Mouse (Mus musculus) testis, postnatal 14 days (tissue): ENCODE results near the gene Fancc.
"Not testable (repeated sequence)": the region's sequence is repeated elsewhere in the genome, so short reads cannot be mapped to it uniquely, and the experiment has no call there.

Source experiments
- DNase-seq: peaks from one replicate; pipeline ENCODE4 v3.0.0; 2021; ENCODE audit warnings: low spot score

Gene Fancc

GRCm38 (mm10) chr13:63515542-63515941 lies 18.5 kb upstream of the Fancc start:
- no peak for DNase-seq

DNA sequence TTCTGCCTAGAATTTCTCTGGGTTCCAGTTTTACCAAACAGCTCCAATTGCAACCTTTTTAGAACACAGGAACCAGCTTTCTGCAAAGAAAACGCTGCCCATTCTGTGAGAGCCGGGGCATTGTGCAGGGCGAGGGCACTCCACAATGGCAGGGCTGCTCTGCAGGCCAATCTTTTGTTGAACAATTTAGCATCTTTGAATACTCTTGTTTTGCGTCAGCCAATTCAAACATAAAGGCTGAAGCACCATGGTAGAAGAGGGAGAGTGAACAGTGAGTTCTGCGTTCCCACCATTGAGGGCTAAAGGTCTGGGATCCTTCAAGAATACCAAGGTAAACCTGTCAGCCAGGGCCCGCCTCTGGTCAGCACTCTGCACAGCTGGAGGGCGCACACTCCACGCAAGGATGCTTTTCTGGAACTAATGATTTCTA lies 17.9 kb upstream of the Fancc start:
- DNase-seq = no peak

- no peak for DNase-seq
Observed at GRCm38 (mm10) chr13:63513374-63514098, 16.5 kb upstream of the Fancc start.

DNA sequence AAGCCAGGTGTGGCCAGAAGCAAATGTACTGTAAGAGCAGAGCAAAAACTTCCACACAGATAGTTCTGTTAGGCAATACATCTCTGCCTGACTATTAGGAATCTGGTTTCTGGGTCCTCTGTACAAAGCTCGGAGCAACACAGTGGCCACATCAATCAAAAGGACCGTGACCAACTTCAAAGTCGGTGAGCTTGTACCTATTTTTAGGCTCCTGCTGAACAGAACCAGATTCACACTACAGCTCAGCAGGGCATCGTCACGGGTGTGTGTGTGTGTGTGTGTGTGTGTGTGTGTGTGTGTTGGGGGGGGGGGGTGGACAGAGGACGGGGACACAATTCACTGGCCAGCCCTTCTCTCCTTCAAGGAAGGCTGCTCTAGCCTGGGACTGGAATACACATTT lies 15.3 kb upstream of the Fancc start:
- no peak for DNase-seq

- DNase-seq = no peak
Observed at GRCm38 (mm10) chr13:63507821-63508220, 10.7 kb upstream of the Fancc start.

DNA sequence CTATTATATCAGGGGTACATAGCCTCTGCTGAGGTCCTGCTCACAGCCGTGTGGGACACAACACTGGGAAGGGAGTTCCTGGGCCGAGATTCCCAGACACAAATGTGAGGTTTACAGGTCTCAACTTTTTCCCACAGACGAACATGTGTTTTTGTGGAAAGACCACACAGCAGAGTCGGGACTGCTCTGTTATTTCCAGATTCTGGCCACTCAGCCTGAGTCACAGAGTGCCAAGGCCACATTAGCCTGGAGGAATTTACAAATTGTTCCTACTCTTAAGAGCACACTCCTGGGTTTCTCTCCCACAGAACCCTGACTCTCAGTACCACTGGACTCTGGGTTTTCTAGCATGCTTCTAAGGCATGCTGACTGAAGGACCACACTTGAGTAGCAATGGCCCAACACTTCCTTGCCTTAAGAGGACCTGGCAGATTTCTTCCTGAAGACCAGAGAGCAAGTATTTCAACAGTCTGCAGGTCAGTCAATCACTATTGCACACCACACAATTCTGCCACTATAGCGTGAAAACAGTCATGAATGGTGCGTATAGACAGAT lies 10.0 kb upstream of the Fancc start:
- no peak for DNase-seq

DNA sequence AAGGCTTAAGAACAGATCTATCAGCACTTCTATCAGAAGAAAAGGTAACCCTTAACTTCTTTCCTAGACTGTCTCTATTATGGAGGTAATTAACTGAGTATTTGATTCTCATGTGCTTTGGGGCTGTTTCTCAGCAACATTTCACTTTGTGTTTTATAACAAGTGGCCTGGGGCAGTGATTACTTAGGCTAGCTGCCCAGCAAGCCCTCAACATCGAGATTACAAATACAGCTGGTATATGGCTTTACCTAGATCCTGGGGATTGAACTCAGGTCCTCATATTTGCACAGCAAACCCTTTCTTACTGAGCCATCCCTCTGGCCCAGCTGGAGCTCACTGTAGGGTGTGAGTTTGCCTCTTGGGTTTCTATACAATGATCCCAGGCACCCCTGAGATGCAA lies 9.3 kb upstream of the Fancc start:
- DNase-seq = no peak

DNA sequence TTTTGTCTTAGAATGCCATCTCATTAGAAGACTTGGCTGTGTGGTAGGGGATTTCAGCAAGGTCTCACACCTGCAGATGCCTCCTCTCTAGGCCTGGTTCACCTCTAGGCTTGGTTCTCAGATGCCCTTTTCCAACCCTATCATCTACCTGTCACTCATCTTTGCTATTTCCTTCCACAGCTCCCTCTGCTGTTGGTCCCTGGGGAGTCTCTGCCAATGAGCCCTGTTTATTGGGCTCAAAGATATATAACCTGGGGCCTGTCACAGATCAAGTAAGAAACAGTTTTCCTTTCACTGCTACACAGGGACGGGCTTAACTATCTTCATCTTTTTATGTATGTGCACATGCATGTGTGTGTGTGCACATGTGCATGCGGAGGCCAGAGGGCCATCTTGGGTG lies 5.3 kb upstream of the Fancc start:
- no peak for DNase-seq

DNA sequence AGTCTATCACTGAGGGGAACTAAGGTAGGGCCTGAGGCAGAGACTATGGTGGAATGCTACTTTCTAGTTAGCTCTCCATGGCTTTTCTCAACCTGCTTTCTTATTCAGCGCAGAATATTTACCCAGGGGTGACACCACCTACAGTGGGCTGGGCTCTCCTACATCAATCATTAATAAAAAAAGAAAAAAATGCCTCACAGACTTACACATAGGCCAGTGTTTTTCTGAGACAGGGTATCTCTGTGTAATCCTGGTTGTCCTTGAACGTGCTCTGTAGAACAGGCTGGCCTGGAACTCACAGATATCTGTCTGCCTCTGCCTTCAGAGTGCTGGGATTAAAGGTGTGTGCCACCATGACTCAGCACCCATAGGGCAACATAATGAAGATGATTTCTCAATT lies 2.4 kb upstream of the Fancc start:
- no peak for DNase-seq

- no peak for DNase-seq
Observed at GRCm38 (mm10) chr13:63487707-63488042, 9.4 kb downstream of the Fancc start.

GRCm38 (mm10) chr13:63486791-63487706 lies 10.0 kb downstream of the Fancc start:
- DNase-seq = no peak

- no peak for DNase-seq
Observed at GRCm38 (mm10) chr13:63475356-63475755, 21.7 kb downstream of the Fancc start.

DNA sequence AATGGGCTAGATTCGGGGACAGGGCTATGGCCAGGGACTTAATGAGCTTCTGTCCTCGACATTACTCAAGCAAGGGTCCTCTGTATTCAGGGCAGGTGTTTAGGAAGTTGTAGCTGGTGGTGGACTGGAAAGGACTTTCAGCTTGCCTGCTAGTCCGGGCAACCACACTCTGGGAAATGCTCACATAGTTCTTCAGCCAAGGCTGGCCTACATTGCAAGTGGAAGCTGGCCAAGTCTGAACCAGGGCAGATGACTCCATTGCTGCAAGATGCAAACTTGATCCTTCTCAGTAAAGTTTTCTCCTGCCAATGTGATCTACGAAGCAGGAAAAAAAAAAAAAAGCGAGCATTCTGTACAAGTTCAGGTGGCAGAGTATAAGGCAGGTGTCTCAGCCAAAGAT lies 44.2 kb downstream of the Fancc start:
- no peak for DNase-seq

DNA sequence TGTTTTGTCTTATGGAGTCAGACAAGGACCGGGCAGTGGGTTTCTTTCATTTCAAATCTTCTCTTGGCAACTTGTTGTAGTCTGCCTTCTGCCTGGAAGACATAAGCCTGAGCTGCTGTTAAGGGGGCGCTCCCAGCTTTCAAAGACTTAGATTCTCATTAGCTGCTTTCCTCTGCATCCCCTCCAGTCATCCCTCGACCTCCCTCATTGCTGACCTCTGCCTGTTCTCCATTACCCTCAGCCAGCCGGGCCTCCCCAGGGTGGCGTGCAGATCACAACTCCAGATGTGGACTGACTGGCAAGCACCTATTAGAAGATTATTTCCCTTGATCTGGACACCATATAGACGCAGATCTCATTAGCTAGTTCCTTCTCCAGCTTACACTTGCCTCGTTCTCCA lies 45.9 kb downstream of the Fancc start:
- DNase-seq = no peak

DNA sequence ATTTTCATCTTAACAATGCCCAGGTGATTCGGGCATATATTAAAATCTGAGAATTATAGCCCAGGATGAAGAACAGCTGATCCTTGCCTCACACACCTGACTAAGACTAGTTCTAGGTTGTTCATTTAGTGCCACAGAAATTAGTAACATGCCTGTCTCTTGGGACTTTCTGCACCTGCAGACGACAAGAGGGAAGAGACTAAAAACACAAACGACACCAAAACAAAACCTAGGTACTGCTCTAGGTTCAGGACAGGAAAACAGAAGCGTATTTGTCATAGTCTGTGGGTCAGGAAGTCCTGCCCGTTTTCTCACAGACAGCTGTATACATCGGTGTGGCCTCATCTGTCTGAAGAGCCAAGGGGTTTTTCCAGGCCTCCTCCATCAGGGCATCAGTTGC lies 51.7 kb downstream of the Fancc start:
- DNase-seq = no peak

DNA sequence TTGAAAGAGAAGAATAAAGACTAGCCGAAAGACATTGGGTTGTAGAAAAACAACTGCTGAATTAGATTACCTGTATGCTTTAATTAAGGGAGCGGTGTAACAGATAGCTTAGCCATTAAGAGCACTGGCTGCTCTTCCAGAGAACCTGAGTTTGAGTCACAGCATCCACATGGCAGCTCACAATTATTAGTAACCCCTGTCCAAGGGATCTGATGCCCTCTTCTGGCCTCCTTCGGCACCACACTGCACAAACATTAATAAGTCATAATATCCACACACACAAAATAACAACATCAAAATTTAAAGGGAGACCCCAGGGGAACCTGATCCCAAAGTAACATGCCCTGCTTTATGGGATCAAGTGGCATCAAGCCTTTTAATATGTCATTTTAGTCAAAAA lies 64.3 kb downstream of the Fancc start:
- no peak for DNase-seq

DNA sequence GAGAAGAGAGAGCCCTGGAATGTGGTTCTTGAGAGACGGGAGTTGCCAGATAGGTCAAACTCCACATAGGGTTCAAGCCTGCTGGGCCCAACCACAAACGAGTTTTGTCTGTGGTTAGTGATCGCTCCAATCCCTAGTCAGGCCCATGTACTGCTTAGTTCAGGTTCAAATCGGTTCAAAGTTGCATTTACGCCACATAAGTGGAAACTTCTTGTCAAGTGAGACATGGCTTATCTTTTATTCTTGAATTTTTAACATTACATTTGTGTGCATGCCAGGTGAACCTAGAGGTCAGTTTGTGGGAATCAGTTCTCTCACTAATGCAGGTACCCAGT lies 65.3 kb downstream of the Fancc start:
- no peak for DNase-seq

GRCm38 (mm10) chr13:63431030-63431856 lies 65.8 kb downstream of the Fancc start:
- DNase-seq = peak; percentile 97

DNA sequence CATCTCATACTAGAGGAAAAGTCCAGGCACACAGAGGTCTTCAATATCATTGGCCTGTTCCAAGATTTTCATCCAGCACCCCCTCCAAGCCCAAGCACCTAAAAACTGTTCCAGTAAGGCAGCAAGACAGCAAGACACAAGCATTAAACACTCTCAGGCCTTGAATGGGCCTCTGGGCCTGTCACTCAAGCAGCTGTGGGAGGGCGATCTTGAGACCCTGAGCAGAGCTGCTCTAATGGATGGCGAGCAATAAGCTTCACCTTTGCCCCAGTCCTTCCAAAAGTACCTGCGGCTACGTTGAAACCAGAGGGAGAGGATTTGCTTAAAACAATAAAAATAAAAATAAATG lies 66.4 kb downstream of the Fancc start:
- no peak for DNase-seq

- no peak for DNase-seq
Observed at GRCm38 (mm10) chr13:63430206-63430605, 66.9 kb downstream of the Fancc start.

DNA sequence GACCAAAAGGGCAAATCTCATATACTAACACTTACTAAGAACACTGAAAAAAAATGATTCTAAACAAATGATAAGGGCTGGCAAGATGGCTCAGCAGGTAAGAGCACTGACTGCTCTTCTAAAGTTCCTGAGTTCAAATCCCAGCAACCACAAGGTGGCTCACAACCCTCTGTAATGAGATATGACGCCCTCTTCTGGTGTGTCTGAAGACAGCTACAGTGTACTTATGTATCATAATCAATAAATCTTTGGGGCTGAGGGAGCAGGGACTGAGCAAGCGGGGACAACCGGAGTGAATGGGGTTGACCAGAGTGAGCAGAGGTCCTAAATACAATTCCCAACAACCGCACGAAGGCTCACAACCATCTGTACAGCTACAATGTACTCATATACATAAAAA lies 68.9 kb downstream of the Fancc start:
- not testable (repeated sequence) for DNase-seq

GRCm38 (mm10) chr13:63423060-63423459 lies 74.0 kb downstream of the Fancc start:
- no peak for DNase-seq

DNA sequence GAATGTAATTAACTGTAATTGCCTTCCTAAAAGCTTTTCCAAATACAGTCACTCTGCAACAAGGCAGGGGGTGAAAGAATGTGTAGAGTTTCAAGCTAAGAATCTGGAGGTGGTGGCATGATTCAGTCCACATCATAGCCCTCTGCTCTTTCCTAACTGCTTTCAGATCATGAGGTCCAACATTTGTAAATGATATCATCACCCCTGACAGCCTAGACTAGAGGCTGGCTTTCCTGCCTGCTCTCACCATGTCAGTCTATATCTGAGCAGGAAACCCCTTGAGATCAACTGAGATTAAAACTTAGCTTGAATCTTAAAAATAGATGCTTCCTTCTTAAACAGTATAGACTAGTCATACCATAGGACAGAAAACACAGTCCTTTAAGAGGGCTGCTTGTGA lies 75.9 kb downstream of the Fancc start:
- no peak for DNase-seq
